Mouse (Mus musculus) CD4-positive, CD25-positive, alpha-beta regulatory T cell, adult 2 months (primary cell): ENCODE data around the gene Safb.

ENCODE experiments used
- DNase-seq: peaks from one replicate; pipeline ENCODE4 v3.0.0-alpha.2; 2012; ENCODE audit warnings: low read depth, low spot score

The Safb gene

DNA sequence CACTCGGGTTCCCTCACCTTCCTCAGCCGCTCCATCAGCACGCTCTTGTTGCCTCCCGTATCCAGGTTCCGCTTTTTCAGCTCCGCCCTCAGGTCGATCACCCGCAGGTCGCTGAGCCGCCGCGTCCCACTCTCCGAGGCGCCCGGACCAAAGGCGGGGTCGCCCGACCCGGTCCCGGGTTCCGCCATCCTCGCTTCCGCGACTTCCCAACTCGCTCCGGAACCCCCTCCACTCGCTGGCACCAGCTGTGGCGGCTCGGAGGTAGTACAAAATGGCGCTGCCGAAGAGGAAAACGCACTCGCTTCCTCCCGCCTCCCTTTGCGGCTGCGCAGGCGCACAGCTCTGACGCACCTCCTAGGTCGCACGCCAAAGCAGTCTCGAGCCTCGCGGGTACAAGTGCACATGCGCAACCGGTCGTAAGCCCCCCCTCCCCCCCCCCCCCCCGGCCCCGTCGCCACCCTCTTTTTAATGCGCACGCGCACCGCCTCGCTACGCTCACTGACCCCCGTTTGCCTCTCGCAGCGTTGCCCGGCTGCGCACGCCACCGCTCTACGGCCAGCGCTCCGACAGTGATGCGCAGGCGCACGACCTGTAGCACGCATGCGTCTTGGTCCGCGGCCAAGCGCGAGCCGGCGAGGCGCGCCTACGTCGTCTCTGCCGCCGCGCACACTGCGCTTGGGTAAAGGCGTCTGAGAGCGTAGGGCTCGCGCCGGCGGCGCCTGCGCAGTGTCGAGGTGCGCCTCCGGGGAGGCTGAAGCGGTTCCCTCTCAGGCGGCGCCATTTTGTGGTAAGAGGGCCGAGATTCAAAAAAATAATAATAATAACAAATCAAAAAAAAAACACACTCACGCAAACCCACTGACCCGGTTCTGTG is at the start of gene Safb, which contains the start of gene Safb2:
TSS of gene Safb (plus strand) at position 569 of the 874 bp plus-strand sequence.
TSS of gene Safb2 (minus strand) at position 329 of the 874 bp plus-strand sequence.
- DNase-seq = peak; percentile 100

DNA sequence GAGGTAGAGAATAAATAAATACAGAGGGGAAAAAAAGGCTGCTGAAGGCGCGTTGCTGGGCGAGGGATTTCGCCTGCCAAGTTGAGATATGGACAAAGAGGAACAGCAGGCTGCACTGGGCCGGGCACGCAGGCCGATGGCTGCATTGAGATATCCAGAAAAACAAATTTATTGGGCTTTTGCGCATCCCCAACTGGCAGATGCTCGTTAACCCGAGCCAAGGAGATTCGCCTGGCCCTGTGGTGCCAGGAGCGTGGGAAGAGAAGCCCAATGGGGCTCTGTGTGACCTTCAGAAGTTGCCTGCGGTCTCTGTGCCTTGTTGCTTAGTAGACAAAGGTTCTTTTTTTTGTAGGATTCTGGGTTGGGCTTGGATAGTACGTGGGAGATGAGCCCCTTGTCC is 48.4 kb upstream of the Safb start:
- DNase-seq = no peak

DNA sequence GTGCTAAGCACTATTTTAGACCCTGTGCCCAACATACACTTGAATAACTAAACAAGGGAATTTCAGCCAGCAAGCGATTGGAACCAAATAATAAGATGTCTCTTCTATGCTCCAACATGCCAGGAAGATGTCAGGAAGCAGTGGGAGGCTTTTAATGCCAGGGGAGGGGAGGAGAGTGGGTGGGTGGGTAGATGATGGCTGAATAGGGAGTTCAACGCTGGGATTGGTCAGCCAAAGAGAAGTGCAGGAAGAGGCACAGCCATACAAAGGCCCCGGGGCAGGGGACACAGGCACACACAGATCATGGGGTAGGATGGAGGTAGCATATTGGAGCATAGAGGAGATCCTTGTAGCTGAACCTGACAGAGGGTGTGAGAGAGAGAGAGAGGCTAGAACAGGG is 47.8 kb upstream of the Safb start:
- DNase-seq = no peak

DNA sequence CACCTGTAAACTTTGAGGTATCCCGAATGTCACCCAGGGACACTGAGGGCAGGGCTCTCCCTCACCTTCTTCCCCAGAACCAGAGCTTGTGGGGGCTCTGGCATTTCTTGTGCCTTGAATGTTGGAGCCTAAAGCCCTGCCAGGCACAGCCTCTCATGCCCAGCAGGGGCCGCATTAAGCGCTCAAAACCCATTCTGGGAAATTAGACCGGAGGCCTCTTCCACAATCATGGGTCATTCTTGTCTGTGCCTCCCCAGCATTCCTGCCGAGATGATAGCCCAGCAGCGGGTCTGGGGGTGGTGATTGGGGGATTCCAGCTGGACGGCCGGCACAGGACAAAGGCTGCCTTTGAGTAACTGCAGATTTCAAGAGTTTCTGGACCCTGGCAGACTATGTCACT is 46.7 kb upstream of the Safb start:
- no peak for DNase-seq

DNA sequence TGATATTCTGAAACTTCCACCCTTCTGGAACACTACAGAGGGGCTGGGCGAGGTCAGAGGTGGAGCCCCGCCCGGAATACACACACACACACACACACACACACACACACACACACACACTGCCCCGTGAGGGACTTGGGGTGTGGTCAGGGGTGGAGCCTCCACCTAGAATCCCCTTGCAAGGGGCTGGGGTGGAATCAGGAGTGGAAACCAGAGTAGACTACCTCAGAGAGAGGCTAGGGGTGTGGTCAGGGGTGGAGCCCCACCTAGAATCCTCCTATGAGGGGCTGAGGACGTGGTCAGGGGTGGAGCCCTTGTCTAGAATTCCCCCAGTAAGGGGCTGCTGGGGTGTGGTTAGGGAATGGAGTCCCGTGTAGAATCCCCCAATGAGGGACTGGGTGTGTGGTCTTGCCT is 44.1 kb upstream of the Safb start:
- DNase-seq = no peak

DNA sequence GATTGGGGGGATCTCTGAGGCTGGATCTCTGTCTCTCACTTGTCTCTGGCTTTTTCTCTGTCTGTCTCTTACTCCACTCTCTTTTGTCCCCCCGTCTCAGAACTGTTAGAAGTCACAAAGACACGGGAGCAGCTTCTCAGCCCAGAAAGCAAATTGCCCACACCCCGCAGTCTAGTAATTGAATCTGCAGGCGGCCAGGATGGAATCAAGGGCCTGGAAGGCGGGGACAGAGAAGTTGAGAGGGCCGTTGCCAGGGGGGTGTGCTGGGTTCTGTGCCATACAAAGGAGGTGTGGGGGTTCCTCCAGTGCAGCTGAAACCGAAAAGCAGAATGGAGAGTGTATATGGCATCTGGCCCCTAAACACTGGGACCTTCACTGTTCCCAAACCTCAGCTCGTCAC is 41.9 kb upstream of the Safb start:
- DNase-seq = no peak

DNA sequence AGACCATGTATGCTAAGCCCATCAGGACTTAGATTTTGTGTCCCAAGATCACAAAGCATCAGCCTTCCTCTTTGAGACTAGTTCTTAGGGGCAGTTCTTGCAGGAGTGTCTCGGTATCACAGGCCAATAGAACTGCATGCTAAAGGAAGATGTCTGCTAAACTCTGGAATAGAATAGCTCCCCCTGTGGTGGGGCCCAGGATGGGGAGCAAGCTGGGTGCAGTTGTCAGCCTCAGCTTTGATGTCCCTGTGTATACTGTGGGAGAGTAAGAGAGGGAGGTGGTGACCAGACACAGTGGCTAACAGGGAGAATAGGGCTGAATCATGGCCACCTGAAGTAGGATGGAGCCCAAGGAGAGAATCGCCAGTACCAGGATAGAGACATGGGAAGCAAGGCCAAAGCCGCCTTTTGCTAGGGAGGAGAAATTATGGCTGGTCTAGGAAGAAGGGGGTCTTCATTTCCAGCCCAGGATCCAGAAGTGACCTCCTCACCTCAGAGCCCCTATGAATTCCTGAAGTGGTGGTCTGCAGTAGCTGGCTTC is 40.9 kb upstream of the Safb start:
- no peak for DNase-seq

DNA sequence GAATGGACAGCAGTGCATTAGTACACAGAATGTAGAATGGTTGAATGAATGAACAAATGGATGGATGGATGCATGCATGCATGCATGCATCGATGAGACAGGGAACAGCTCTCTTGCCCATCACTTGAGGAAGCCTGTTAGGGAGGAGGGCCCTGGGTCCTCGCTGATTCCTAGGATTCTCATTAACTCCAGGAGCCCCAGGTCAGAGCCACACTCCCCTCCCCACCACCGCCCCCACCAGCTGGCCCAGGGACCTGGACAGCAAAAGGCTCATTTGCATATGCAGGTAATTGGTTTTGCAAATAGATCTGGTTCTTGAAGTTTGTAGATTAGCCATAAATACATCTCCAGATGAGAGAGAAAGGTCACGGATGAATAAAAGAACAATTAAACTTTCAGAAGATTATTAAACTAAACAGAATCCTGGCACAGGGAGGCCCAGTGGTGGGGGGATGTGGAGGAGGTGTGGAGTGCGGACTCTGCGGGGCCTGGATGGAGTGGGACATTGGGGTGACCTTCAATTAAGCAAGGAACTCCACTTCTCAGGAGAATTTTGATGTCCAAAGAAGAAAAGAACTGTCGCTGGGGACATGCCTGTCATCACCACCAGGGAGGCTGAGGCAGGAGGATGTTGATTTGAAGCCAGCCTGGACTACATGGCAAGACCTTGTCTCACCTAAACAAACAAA is 39.8 kb upstream of the Safb start:
- no peak for DNase-seq

DNA sequence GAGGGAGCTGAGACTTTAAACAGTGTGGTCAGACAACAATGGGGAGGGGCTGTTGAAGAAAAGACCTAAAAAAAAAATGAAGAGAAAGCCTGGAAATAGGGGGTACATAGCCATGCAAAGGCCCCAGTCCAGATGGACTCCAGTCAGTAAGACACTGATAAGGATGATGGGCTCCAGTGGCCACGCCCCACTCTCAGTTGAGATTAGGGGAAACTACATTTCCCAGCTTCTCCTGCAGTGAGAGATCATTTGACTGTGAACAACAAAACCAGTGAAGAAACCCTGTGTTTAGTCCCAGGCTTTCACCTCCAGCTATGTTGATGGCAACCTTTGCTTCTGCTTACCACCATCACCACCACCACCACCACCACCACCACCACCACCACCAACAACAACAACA is 38.7 kb upstream of the Safb start:
- no peak for DNase-seq

DNA sequence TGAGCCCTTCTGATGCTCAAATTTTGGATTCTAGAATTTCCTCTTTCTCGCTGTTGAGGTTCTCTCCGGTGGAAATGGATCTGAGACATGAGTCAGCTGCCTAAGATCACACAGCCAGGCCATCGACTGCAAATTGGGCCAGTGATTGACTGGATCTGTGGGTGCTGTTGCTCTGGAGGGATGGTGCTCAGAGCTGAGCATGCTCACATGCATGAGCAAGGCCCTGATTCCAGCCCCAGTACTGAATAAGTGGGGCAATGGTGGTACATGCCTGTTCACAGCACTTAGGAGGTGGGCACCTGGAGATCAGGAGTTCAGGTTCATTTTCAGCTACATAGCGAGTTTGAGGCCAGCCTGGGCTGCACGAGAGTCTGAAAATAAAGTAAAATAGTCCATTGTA is 38.0 kb upstream of the Safb start:
- no peak for DNase-seq

DNA sequence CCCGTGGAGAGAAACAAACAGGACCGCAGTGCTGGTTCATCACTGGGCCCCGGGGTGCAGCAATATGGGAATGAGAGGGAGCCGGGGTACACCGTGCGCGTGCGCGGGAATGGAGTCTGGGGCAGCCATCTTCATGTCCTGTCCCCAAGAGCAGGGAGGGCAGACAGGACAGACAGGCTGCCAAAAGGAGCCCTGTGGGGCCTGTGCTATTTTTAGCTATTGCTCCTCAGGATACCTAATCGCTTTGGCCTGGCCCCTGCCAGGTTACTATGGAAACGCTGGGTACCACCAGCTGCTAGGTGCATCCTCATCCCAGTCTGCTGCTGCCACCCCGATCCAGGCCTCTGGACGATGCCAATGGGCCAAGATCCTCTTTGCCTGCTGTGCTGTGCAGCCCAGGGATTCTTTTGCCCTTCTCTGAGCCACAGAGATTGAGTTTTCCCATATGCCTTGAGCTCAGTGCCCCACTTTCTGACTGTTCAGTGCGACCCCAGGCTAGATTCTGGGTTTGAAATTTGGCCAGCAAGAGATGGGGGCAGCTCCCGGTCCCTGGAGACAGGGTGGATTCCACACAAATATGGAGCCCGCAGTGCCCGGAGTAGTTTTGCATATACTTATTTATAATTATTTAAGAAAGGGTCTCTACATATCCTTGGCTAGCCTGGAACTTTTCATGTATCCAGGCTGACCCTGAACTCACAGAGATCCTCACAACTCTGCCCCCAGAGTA is 37.3 kb upstream of the Safb start:
- DNase-seq = no peak

DNA sequence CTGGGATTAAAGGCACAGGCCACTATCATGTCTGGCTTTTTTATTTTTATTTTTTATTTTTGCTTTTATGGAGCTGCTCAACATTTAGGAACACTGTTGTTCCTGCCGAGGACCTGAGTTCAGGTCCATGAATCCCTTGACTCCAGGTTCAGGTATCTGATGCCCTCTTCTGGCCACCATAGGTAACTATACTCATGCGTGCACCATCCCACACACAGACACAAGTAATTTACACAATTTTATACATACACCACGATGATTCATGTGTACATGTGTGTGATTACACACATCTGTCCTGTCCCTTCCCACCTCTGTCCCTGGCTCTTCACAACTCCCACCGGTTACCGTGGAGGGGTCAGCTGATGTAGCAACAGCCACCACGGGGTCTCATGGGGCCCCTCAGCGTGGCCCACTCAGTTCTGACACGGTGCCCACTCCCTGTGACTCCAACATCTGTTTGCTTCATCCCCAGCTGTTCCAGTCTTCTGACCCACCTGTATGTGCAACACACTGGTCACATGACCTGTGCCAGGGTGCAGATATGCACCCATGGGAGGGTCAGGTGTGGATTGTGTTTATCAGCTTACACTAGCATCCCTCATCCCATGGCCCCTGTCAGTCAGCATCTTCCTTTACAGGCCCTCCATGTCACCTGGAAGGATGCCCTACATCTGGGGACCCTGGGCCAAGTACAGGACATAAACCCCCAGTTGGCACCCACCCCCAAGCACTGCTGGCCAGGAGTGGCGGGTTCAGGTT is 36.6 kb upstream of the Safb start:
- no peak for DNase-seq

DNA sequence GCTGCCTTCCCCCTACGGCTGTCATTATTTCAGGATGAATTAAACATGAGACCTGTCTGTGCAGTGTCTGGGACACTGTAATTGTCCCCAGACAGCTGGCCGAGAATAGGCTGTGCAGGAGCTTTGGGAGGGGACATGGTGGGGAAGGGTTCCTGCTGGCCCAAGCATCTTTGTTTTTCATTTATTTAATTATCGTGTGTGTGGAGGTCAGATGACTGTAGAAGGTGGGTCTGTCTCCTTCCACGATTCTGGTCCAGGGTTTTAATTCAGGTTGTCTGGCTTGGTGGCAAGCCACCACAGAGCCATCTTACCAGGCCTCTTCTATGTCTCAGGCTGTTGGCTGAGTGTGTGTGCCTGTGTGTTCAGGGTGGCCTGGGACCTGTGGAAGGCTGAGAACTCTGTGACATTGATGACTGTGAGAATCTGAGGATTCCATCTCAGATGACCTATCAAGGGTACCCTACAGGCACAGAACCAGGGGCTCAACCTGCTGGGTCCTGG is 36.0 kb upstream of the Safb start:
- DNase-seq = no peak

DNA sequence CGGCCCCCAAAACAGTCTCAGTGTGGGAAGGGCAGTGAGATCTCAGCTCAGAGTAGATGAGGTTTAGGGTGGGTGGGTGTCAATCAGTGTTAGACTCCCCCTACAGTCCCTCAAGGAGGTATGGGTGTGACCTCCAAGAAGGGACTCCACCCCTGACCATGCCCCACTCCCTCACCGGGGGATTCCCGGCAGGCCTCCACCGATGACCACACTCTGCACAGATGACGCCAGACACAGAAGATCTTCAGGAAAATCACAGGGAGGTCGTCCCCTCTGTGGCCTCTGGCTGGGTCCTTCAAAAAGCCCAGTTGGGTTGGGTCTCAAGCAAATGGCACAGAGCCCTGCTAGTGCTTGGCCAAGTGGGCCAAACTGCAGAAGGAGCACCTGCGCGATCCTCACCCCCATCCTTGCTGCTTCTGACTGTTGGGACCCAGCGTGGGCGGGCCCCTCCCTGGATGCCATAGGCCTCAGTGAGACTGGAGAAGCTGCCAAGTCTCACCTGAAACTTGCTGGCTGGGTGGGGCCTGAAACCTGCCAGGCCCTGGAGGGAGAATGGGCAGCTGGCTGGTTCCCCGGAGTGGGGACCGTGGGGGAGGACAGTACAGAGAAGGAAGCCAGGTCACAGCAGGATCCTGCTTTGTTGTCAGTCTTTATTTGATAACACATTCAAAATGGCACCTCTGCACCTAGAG is 33.7 kb upstream of the Safb start:
- no peak for DNase-seq

DNA sequence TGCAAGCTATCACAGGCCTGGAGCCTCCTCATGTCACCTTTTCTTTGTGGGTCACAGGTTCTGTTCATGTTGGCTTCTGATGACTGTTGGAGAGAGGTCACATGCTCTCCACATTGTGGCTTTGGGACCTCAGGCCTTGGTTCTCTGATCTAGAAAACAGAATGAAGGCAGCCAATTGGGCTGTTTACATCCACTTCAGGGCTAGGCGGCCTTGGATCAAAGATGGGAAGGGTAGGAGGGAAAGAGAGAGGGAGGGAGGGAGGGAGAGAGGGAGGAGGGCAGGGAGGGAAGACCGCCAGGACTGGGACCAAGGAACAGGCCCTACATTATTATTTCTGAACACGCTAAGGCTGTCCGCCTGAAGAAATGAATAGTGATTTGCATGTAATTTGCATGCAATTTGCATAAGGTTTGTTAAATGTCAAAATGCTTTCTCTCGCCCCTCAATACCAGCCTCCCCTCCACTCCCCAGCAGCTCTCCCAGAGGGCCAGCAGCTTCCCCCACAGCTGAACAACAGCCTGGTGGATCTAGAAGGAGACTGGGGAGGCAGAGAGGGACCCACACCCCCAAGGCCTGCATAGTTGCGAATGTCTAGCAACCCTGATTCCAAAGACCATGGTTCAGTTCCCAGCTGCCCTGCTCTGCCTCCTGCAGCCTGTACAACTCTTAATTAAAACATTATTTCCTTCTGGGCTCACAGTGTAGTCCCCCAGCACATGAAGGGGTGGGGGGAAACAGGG is 32.6 kb upstream of the Safb start:
- DNase-seq = no peak

DNA sequence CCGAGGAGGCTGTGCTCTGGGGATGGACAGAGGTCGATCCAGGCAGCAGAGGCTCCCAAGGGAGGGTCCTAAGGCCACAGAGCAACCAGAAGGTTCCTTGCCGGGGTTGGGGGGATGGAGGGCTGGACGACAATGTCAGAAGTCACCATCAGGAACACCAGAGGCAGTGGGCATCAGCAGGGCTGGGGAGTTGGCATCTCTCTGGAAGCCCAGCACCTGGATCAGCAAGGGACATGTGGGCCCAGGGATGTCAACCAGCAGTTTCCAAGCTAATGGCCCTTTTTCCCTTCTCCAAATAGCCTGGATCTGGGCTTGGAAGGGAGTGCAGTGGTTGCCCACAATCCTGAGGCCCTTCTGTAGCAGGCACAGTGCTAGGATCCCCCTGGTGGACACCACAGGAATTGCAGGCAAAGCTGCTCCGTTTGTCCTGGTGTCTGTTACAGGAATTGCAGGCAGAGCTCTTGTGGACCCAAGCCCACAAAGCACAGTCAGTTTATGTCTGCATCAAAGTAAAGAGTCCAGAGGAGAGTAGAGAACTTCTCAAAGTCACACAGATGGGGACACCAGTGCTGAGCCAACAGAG is 31.8 kb upstream of the Safb start:
- peak; percentile 89 for DNase-seq

DNA sequence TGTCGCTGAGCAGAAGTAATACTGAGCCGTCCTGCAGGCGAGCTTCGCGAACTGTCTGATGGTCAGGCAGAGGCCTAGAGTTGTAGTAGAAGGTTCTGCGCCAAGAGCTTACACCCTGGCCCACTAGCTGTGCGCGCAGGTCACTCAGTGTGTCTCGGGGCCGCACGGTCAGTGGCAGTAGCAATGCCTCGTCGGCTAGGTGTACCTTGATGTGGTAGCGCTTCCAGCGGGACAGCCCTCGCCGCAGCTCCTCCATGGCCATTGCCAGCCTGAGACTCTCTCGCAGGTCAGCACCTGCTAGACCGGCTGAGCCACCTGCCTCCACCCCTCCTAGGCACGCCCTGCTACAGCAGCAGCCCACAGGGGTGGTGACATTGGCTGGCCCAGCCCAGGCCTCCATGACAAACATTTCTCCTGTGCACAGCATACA is 30.5 kb upstream of the Safb start, which contains the start of gene Gm20219:
TSS of gene Gm20219 (minus strand) at position 266 of the 430 bp plus-strand sequence.
- DNase-seq = no peak

DNA sequence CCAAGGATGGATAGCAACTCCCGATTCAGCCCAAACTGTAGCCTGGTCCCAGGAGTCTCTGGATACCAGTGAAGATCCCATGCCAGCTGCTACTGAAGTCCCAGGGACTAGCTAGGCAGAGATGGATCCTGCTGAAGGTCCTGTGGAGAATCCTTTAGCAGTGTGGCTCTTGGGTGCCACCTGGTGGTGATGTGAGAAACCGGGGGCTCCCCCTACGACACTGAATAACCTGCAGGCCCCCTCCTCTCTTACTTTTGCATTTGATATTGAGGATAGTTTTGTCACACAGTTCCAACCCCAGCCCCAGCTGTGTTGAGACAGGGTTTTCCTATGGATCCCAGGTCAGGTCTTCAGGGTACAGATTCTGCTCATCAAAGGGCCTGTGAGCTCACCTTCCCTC is 26.2 kb upstream of the Safb start:
- peak; percentile 82 for DNase-seq

DNA sequence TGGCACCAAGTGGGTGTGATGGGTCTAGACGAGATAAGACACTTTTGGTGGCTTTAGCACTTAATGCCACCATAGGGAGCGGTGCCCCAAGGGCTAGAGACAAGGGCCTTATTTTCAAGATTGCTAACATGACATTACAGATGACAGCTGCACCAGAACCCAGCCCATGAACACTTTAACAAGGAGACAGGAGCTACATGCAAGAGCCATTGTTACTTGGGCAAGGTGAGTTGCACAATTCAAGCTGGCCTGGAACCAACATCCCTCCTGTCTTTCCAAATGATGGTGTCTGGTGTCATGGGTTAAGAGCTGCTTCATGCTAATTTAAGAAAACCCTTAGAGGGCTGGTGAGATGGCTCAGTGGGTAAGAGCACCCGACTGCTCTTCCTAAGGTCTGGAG is 25.2 kb upstream of the Safb start:
- DNase-seq = no peak
